Mouse (Mus musculus) lung, adult 2 months (tissue): ENCODE data around the gene Ube2h.
"Not testable (repeated sequence)": the region's sequence is repeated elsewhere in the genome, so short reads cannot be mapped to it uniquely, and the experiment has no call there.

Source experiments
- CTCF ChIP-seq: fragments of 200-500 bp; IDR thresholded peaks from 2 replicates; pipeline ENCODE4 v1.5.1; 2011; ENCODE audit warnings: mild to moderate bottlenecking, low read length, control low read depth; ENCODE audit not compliant: insufficient read depth
- POLR2A ChIP-seq: fragments of 200-500 bp; IDR thresholded peaks from 2 replicates; pipeline ENCODE4 v1.6.1; 2011; ENCODE audit warnings: low read depth, mild to moderate bottlenecking, control low read depth, low read length, borderline replicate concordance; ENCODE audit errors: extremely low read depth

DNA sequence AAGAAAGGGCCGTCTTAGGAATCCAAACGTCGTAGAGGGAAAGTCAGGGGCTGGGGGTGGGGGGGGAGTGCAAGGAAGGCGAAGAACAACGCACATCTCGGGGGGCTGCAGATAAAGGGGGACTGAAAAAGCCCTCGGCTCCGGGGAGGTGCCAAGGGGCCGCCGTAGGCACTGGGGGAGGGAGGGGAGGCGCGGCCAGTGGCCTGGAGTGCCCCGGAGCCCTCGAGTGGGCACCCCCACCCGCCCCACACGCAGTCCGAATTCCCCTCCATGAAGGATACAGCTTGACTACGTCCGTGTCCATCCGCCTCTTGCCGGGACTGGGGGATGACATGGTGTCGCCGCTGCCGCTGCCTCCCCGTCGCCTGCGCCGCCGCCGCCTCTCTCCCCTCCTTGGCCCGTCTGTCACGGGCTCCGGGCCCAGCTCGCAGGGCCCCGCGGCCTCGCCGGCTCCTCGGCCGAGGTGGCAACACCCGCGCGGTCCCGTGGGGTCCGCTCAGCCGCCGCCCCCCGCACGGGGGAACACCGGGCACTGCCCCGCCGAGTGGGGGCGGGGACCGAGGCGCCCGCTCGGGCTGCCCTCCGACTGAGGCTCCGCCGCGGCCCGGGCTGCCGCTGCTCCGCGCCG is 454 bp downstream of the Ube2h start:
- TF ChIP-seq POLR2A, CTCF: not testable (repeated sequence)
